8 mouse cellular contexts compared by ENCODE assay signal in genomic region chr11:94404641-94405260, GRCm38 (mm10). TPM values are rescaled to one million over a fixed set of nuclear protein-coding genes. Genes with fewer than 3 reads are reported as not detected.
DNase-seq lines count a peak whose midpoint lies in the region; ATAC-seq and TF ChIP-seq lines count a peak whose summit lies in the region.

No protein-coding gene starts in this region.

- WGBS in kidney, postnatal 0 days = 24% methylated on average over 11 of the region's 11 CpGs
- WGBS in liver, embryonic 11.5 days = 20% methylated on average over 11 of the region's 11 CpGs
- WGBS in olfactory bulb, adult 2 months = 26% methylated on average over 11 of the region's 11 CpGs

- no peak overlapping the region for H3K4me3 ChIP-seq in kidney, postnatal 0 days (replicated peaks; ENCODE audit: low read depth, low read length)
- no peak overlapping the region for H3K4me3 ChIP-seq in liver, embryonic 11.5 days (ENCODE audit: low read depth, low read length)
- H3K4me3 ChIP-seq in olfactory bulb, adult 2 months (ENCODE audit: insufficient read depth, low read depth, low read length) = no peak overlapping the region

- H3K27me3 ChIP-seq in kidney, postnatal 0 days (ENCODE audit: insufficient read depth, low read length) = no peaks in the 10 kb centered on the region
- peaks cover 13% of the 10 kb centered on the region for H3K27me3 ChIP-seq in liver, embryonic 11.5 days (replicated peaks; ENCODE audit: control insufficient read depth, insufficient read depth, low read length)

- no peak; the same call in 1 of the 2 replicates for TF ChIP-seq POLR2A in olfactory bulb, adult 2 months (IDR thresholded peaks at IDR 0.05; ENCODE audit: insufficient read depth, low read depth, low read length)

- TF ChIP-seq CTCF in kidney, postnatal 0 days (IDR thresholded peaks at IDR 0.05; ENCODE audit: low read depth) = peak; percentile 98
- peak; percentile 95 for TF ChIP-seq CTCF in olfactory bulb, adult 2 months (IDR thresholded peaks at IDR 0.05; ENCODE audit: insufficient read depth, low read depth, low read length)

- peaks cover 16% of the 10 kb centered on the region for H3K4me1 ChIP-seq in kidney, postnatal 0 days (replicated peaks; ENCODE audit: insufficient read depth, low read length)
- no peaks in the 10 kb centered on the region for H3K4me1 ChIP-seq in liver, embryonic 11.5 days (replicated peaks; ENCODE audit: control insufficient read depth, insufficient read depth, low read length)
- H3K4me1 ChIP-seq in olfactory bulb, adult 2 months (ENCODE audit: control insufficient read depth, insufficient read depth, low read length) = peaks cover 40% of the 10 kb centered on the region

- peak; percentile 82 to 84 for DNase-seq in B cell, adult 2 months
- peak; percentile 83 for DNase-seq in adrenal gland, adult 2 months
- peak; percentile 80 for DNase-seq in embryo, embryonic 11 days
- peak; percentile 67 to 75 for DNase-seq in gastrocnemius, postnatal 4 days (ENCODE audit: low spot score in 2 of 2)
- peak; percentile 79 for DNase-seq in kidney, postnatal 0 days (ENCODE audit: low spot score)
- DNase-seq in liver, embryonic 11.5 days (ENCODE audit: low spot score) = peak; percentile 63
- peak; percentile 49 for DNase-seq in testis, postnatal 14 days (ENCODE audit: low spot score)

- no peaks in the 10 kb centered on the region for H3K36me3 ChIP-seq in kidney, postnatal 0 days (ENCODE audit: insufficient read depth, low read length)
- no peaks in the 10 kb centered on the region for H3K36me3 ChIP-seq in liver, embryonic 11.5 days (ENCODE audit: control insufficient read depth, insufficient read depth, low read length)

- H3K9ac ChIP-seq in kidney, postnatal 0 days (ENCODE audit: low read depth, low read length) = no peak overlapping the region
- no peak overlapping the region for H3K9ac ChIP-seq in liver, embryonic 11.5 days (ENCODE audit: low read depth, low read length)

- no peaks in the 10 kb centered on the region for H3K9me3 ChIP-seq in kidney, postnatal 0 days (replicated peaks; ENCODE audit: low read length)
- H3K9me3 ChIP-seq in liver, embryonic 11.5 days (ENCODE audit: control insufficient read depth, low read length) = no peaks in the 10 kb centered on the region

- H3K27ac ChIP-seq in kidney, postnatal 0 days = peak overlapping the region; percentile 65
- H3K27ac ChIP-seq in liver, embryonic 11.5 days (ENCODE audit: low read depth, low read length) = no peak overlapping the region
- peak overlapping the region; percentile 54; the same call in 1 of the 2 replicates for H3K27ac ChIP-seq in olfactory bulb, adult 2 months (ENCODE audit: insufficient read depth, low read depth, low read length)

- peak; percentile 60 for ATAC-seq in kidney, postnatal 0 days (replicated peaks; ENCODE audit: low FRiP score, low read depth)
- ATAC-seq in liver, embryonic 11.5 days (replicated peaks; ENCODE audit: low FRiP score) = peak; percentile 41; the same call in 1 of the 2 replicates

- no peak overlapping the region for H3K4me2 ChIP-seq in kidney, postnatal 0 days (ENCODE audit: low read length)
- H3K4me2 ChIP-seq in liver, embryonic 11.5 days = no peak overlapping the region

RNA-seq across cellular contexts. Expression of gene Abcc3, which starts 12.0 kb away (rescaled TPM):
- 1 to 10 TPM; 6.2 to 7.5 TPM for total RNA-seq in adrenal gland, adult 2 months (2021)
- polyA plus RNA-seq in adrenal gland, adult 2 months (2012; rRNA removed) = 5.8 and 5.9 TPM in 2 replicates
- total RNA-seq in gastrocnemius, postnatal 4 days (2021) = 1 to 10 TPM; 2.0 to 2.4 TPM
- 9.1 and 10.5 TPM in 2 replicates for polyA plus RNA-seq in kidney, postnatal 0 days (2015; fragmentation: Nextera tagmentation; extraction: Ambion mirVana)
- 3.2 and 6.0 TPM in 2 replicates for polyA plus RNA-seq in liver, embryonic 11.5 days (2014; fragmentation: Nextera tagmentation; extraction: Ambion mirVana)
- not detected in 2 replicates for polyA plus RNA-seq in olfactory bulb, adult 2 months (2012; ENCODE audit: insufficient read depth, insufficient read length, low replicate concordance, missing spikeins)
